Mouse (Mus musculus): Measurements from ENCODE around the gene Ptprcap.

DNA sequence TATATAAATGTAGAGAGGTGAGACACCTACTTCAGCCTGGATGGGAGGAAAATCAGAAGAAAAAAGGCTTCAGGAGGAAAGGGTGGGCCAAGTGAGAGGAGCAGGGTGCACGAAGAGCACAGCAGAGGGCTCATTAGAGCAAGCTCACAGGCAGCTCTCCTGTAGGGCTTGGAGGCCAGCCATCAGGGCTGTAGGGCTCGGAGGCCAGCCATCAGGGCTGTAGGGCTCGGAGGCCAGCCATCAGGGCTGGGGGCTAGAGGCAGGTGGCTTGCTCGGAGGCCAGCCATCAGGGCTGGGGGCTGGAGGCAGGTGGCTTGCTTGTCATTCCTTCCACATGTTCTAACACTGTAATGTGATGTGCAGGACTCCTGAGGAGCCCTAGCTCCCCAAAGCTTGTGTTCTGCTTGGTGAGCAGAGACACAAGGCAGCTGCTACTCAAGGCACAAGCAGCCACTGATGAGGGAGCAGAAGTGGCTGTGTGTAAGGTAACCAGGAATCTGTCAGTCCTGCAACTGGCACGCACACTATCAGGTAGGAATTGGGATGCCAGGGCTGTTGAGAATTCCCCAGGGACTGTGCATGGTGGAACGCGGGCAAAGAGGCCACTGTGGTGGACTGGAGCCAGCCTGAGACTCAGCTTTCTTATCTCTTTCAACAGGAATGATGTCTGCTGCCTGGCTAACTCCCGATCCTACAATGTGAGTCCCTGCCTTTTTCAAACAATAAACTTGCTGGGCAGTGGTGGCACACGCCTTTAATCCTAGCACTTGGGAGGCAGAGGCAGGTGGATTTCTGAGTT, 13.5 kb downstream of the Ptprcap start:
- no peak for TF ChIP-seq CTCF (IDR thresholded peaks at IDR 0.05; ENCODE audit: borderline replicate concordance, control insufficient read depth, extremely low read depth, insufficient read depth, low read length, poor library complexity)
- no peak for TF ChIP-seq POLR2A (IDR thresholded peaks at IDR 0.05; ENCODE audit: control insufficient read depth, extremely low read depth, insufficient read depth, low read length, poor library complexity)

All from thymus, adult 2 months (tissue).